Mouse (Mus musculus) cortical plate, adult 2 months (tissue): ENCODE results near the gene Abcg1. TPM values are rescaled to one million over a fixed set of nuclear protein-coding genes. Genes with fewer than 3 reads are reported as not detected.

Experiments used
- H3K27ac ChIP-seq: fragments of 200-500 bp; 2 replicates; pipeline ENCODE4 v1.5.1; 2012; ENCODE audit warnings: low read length, control low read depth, inconsistent platforms; ENCODE audit not compliant: insufficient read depth
- H3K4me1 ChIP-seq: fragments of 200-500 bp; 2 replicates; pipeline ENCODE4 v1.6.1; 2011; ENCODE audit warnings: low read length; ENCODE audit not compliant: control insufficient read depth, insufficient read depth
- H3K4me3 ChIP-seq: fragments of 200-500 bp; 2 replicates; pipeline ENCODE4 v1.5.1; 2011; ENCODE audit warnings: mild to moderate bottlenecking, low read length, control low read depth; ENCODE audit not compliant: insufficient read depth
- CTCF ChIP-seq: fragments of 200-500 bp; IDR thresholded peaks from 2 replicates; pipeline ENCODE4 v1.5.1; 2011; ENCODE audit warnings: mild to moderate bottlenecking, control low read depth, low read length; ENCODE audit not compliant: insufficient read depth; ENCODE audit errors: extremely low read depth
- POLR2A ChIP-seq: fragments of 200-500 bp; IDR thresholded peaks from 2 replicates; pipeline ENCODE4 v1.6.1; 2011; ENCODE audit warnings: mild to moderate bottlenecking, low read length, control low read depth; ENCODE audit not compliant: insufficient read depth; ENCODE audit errors: extremely low read depth
- polyA plus RNA-seq: library from polyadenylated mRNA; depleted of rRNA; stranded (reverse); fragments of >200 nt; gene quantifications from 2 replicates; pipeline ENCODE4 v1.2.3, GENCODE M21; 2012

Gene Abcg1
- polyA plus RNA-seq, 1 experiment = 29.8 TPM

GRCm38 (mm10) chr17:31091023-31091735 lies 33.7 kb downstream of the Abcg1 start:
- no peak for TF ChIP-seq CTCF
- no peak for TF ChIP-seq POLR2A
- Histone ChIP-seq H3K27ac (no peak overlapping the region), H3K4me1 (peaks cover 13% of the 10 kb centered on the region), H3K4me3 (no peak overlapping the region)

DNA sequence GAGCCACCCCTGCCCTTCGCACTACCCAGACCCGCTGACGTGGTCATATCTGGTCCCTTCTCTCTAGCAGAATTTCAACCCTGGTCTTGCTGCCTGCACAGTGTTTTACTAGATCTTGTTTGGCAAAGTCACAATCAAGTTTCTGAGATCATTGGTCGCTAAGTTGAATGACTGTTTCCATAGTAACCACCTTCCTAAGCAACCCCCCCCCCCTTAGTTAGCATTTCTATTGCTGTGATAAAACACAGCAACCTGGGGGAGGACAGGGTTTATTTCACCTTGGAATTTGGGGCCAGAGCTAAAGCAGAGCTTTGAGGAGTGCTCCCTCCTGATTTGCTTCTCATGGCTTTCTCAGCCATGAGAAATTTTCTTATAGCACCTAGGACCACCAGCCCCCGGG lies 37.3 kb downstream of the Abcg1 start:
- TF ChIP-seq CTCF (no peak), POLR2A (no peak)
- Histone ChIP-seq H3K4me3 (no peak overlapping the region), H3K4me1 (peaks cover 12% of the 10 kb centered on the region), H3K27ac (no peak overlapping the region)

DNA sequence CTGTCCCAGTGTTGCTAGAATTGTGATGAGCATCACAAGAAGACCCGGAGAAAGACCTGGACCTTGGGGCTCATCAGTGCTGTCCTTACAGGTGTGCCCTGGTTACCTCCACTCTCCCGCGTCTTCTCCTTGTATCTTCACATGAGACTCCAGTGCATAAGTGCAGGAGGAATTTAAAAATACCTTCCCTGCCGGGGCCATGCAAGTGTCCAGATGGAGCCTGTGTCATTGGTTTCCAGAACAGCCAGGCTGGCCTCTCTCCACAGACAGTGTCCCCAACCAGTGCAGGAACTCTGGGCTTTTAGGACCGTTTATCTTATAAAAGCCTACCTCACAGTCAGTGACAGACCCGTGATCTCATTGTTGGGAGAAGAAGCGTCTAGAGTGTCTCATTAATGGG lies 38.1 kb downstream of the Abcg1 start:
- no peak for TF ChIP-seq CTCF
- TF ChIP-seq POLR2A = no peak

GRCm38 (mm10) chr17:31096893-31097292 lies 39.4 kb downstream of the Abcg1 start:
- no peak overlapping the region for H3K27ac ChIP-seq
- H3K4me1 ChIP-seq = peaks cover 3% of the 10 kb centered on the region
- TF ChIP-seq CTCF (no peak), POLR2A (no peak)
- H3K4me3 ChIP-seq = no peak overlapping the region

More for the DNA sequence above, 38.1 kb downstream of the Abcg1 start:
- Histone ChIP-seq H3K4me3 (no peak overlapping the region), H3K27ac (no peak overlapping the region), H3K4me1 (peaks cover 7% of the 10 kb centered on the region)

DNA sequence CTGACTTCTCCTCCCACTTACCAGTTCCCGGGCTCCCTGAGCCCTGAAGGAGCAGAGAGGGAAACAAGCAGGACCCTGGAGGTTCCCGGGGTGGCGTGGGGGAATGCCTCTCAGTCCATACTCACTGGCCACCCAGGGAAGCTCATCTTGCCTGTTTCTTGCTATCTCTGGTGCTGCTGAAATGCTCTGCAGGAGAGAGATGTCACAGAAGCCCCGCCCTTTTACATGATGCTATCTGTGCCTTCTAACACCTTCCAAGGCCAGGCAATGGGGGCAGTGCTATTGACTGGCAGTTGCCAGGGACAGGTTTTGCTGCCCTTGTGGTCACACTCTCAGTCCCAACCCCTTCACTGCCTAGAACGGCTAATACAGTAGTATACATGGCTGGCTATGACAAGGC lies 41.3 kb downstream of the Abcg1 start:
- no peak for TF ChIP-seq POLR2A
- no peak for TF ChIP-seq CTCF
- Histone ChIP-seq H3K4me1 (peaks cover 3% of the 10 kb centered on the region), H3K4me3 (no peak overlapping the region), H3K27ac (no peak overlapping the region)

DNA sequence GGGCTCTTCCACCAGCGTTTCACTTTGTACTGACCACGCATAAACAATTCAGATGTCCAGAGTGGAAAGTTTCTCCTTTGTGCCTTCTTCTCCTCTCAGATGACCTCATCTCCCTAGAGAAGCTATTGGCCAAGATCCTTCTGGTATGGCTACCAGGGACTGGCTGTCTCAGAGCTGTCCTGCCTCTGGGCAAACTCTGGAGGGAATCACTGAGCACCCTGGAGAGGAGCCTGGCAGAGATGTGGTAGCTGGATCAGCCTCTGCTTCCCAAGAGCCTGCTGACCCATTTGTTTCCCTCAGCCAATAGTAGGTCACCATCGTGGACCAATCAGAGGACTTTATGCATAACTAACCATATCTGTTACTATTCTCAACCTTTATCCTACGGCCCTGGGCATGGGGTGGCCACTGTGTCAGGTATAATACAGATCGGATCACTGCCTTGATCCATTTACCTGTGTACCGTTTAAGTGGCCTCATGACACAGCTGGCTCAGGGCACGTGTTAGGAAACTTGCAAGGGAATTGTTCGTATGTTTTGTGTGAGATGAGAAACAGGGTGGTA lies 45.6 kb downstream of the Abcg1 start:
- no peak for TF ChIP-seq POLR2A
- no peak for TF ChIP-seq CTCF

GRCm38 (mm10) chr17:31103823-31104222 lies 46.3 kb downstream of the Abcg1 start:
- Histone ChIP-seq H3K4me3 (no peak overlapping the region), H3K4me1 (peaks cover 3% of the 10 kb centered on the region), H3K27ac (no peak overlapping the region)
- no peak for TF ChIP-seq POLR2A
- TF ChIP-seq CTCF = no peak

More for the DNA sequence above, 45.6 kb downstream of the Abcg1 start:
- Histone ChIP-seq H3K27ac (no peak overlapping the region), H3K4me1 (peaks cover 3% of the 10 kb centered on the region), H3K4me3 (no peak overlapping the region)

GRCm38 (mm10) chr17:31108388-31108787 lies 50.9 kb downstream of the Abcg1 start:
- Histone ChIP-seq H3K4me3 (no peak overlapping the region), H3K4me1 (no peaks in the 10 kb centered on the region), H3K27ac (no peak overlapping the region)
- no peak for TF ChIP-seq POLR2A
- TF ChIP-seq CTCF = no peak

DNA sequence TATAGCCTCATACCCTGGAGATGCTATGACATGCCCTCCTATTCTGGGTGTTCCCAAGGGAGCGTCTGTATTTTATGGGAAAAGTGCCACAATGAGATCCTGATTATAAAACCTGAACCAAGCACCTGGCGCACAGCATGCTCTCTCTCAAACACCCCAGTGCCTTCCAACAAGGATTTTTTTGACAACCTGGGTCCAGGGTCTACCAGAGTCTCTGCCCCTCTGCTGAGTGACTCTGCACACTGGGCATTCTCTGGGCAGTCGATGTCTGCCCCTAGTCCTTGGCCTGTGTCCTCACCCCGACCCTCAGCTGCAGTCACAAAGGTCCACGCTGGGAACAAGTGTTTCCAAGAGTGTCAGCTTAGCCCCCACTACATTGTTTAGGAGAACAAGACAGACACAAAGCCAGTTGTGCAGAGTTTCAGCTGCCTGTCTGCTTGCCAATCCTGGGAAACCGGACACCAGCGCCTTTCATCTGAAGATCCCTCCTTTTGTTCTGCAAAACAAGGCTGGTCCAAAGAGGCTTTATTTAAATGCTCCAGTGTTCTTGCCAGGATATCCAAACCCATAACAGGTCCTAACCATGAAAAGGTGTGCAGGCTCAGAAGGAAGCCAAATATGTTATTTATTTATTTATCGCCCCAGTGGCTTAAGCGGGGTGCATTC lies 55.8 kb downstream of the Abcg1 start:
- H3K27ac ChIP-seq = peak overlapping the region; percentile 32; the same call in 1 of the 2 replicates
- TF ChIP-seq CTCF = no peak
- no peak for TF ChIP-seq POLR2A
- H3K4me1 ChIP-seq = no peaks in the 10 kb centered on the region
- no peak overlapping the region for H3K4me3 ChIP-seq

GRCm38 (mm10) chr17:31116063-31116462 lies 58.6 kb downstream of the Abcg1 start:
- no peak overlapping the region for H3K27ac ChIP-seq
- no peak overlapping the region for H3K4me3 ChIP-seq
- no peaks in the 10 kb centered on the region for H3K4me1 ChIP-seq
- TF ChIP-seq POLR2A (no peak), CTCF (no peak)
